Mouse (Mus musculus): ENCODE measurements around the gene Rasgef1b. TPM values are rescaled to one million over a fixed set of nuclear protein-coding genes. Genes with fewer than 3 reads are reported as not detected.

Rasgef1b gene
- polyA plus RNA-seq, 1 experiment from 2014 or later: 31.1 TPM

- Histone ChIP-seq H3K4me2 (ENCODE audit: low read depth, low read length) (no peak overlapping the region), H3K4me1 (ENCODE audit: control insufficient read depth, insufficient read depth, low read length) (peaks cover 33% of the 10 kb centered on the region), H3K9me3 (replicated peaks; ENCODE audit: control insufficient read depth, low read length) (no peaks in the 10 kb centered on the region), H3K27me3 (ENCODE audit: control insufficient read depth, insufficient read depth, low read length) (no peaks in the 10 kb centered on the region), H3K9ac (ENCODE audit: low read length) (no peak overlapping the region), H3K36me3 (ENCODE audit: control insufficient read depth, insufficient read depth) (peaks cover 44% of the 10 kb centered on the region; the same call in 1 of the 2 replicates), H3K4me3 (ENCODE audit: low read length) (no peak overlapping the region), H3K27ac (ENCODE audit: low read length) (peak overlapping the region; percentile 52)
- WGBS: 72% methylated on average over 11 of the region's 11 CpGs
- ATAC-seq (replicated peaks; ENCODE audit: extremely low read depth, insufficient read depth, low FRiP score): no peak
Observed at GRCm38 (mm10) chr5:99236888-99237752, 491.7 kb downstream of the Rasgef1b start.

- no peak for ATAC-seq (replicated peaks; ENCODE audit: extremely low read depth, insufficient read depth, low FRiP score)
- Histone ChIP-seq H3K27me3 (ENCODE audit: control insufficient read depth, insufficient read depth, low read length) (no peaks in the 10 kb centered on the region), H3K4me2 (ENCODE audit: low read depth, low read length) (no peak overlapping the region), H3K9ac (ENCODE audit: low read length) (no peak overlapping the region), H3K36me3 (ENCODE audit: control insufficient read depth, insufficient read depth) (peaks cover 48% of the 10 kb centered on the region; the same call in 1 of the 2 replicates), H3K4me3 (ENCODE audit: low read length) (no peak overlapping the region), H3K9me3 (replicated peaks; ENCODE audit: control insufficient read depth, low read length) (no peaks in the 10 kb centered on the region), H3K4me1 (ENCODE audit: control insufficient read depth, insufficient read depth, low read length) (peaks cover 31% of the 10 kb centered on the region), H3K27ac (ENCODE audit: low read length) (peak overlapping the region; percentile 52; the same call in 1 of the 2 replicates)
- WGBS: 75% methylated on average over 4 of the region's 4 CpGs
Observed at GRCm38 (mm10) chr5:99236431-99236830, 492.4 kb downstream of the Rasgef1b start.

- H3K36me3 ChIP-seq (ENCODE audit: control insufficient read depth, insufficient read depth): peaks cover 55% of the 10 kb centered on the region
- no peak for ATAC-seq (replicated peaks; ENCODE audit: extremely low read depth, insufficient read depth, low FRiP score)
- H3K27me3 ChIP-seq (ENCODE audit: control insufficient read depth, insufficient read depth, low read length): no peaks in the 10 kb centered on the region
- H3K4me3 ChIP-seq (ENCODE audit: low read length): no peak overlapping the region
- 0 out of 2 replicates have a peak overlapping the region, but pooled peaks have one; percentile 31 for H3K27ac ChIP-seq (ENCODE audit: low read length)
- no peaks in the 10 kb centered on the region for H3K9me3 ChIP-seq (replicated peaks; ENCODE audit: control insufficient read depth, low read length)
- no peak overlapping the region for H3K9ac ChIP-seq (ENCODE audit: low read length)
- peaks cover 19% of the 10 kb centered on the region for H3K4me1 ChIP-seq (ENCODE audit: control insufficient read depth, insufficient read depth, low read length)
- H3K4me2 ChIP-seq (ENCODE audit: low read depth, low read length): no peak overlapping the region
- WGBS: 81% methylated on average over 17 of the region's 17 CpGs
Observed at GRCm38 (mm10) chr5:99234275-99234674, 494.6 kb downstream of the Rasgef1b start.

- peaks cover 58% of the 10 kb centered on the region for H3K36me3 ChIP-seq (ENCODE audit: control insufficient read depth, insufficient read depth)
- WGBS: 46% methylated on average over 3 of the region's 3 CpGs
- ATAC-seq (replicated peaks; ENCODE audit: extremely low read depth, insufficient read depth, low FRiP score): 0 out of 2 replicates have a peak, but pooled peaks have one; percentile 60
Observed at GRCm38 (mm10) chr5:99233176-99233575, 495.7 kb downstream of the Rasgef1b start.

GRCm38 (mm10) chr5:99232410-99232809, 496.5 kb downstream of the Rasgef1b start:
- no peaks in the 10 kb centered on the region for H3K27me3 ChIP-seq (ENCODE audit: control insufficient read depth, insufficient read depth, low read length)
- no peaks in the 10 kb centered on the region for H3K9me3 ChIP-seq (replicated peaks; ENCODE audit: control insufficient read depth, low read length)
- 89% methylated on average over 8 of the region's 8 CpGs for WGBS
- H3K4me2 ChIP-seq (ENCODE audit: low read depth, low read length): no peak overlapping the region
- H3K9ac ChIP-seq (ENCODE audit: low read length): no peak overlapping the region
- peaks cover 64% of the 10 kb centered on the region for H3K36me3 ChIP-seq (ENCODE audit: control insufficient read depth, insufficient read depth)
- ATAC-seq (replicated peaks; ENCODE audit: extremely low read depth, insufficient read depth, low FRiP score): no peak
- H3K27ac ChIP-seq (ENCODE audit: low read length): peak overlapping the region; percentile 51
- H3K4me3 ChIP-seq (ENCODE audit: low read length): no peak overlapping the region
- H3K4me1 ChIP-seq (ENCODE audit: control insufficient read depth, insufficient read depth, low read length): peaks cover 19% of the 10 kb centered on the region

More at GRCm38 (mm10) chr5:99233176-99233575, 495.7 kb downstream of the Rasgef1b start:
- Histone ChIP-seq H3K9ac (ENCODE audit: low read length) (no peak overlapping the region), H3K4me3 (ENCODE audit: low read length) (no peak overlapping the region), H3K27me3 (ENCODE audit: control insufficient read depth, insufficient read depth, low read length) (no peaks in the 10 kb centered on the region), H3K4me2 (ENCODE audit: low read depth, low read length) (no peak overlapping the region), H3K27ac (ENCODE audit: low read length) (peak overlapping the region; percentile 51), H3K9me3 (replicated peaks; ENCODE audit: control insufficient read depth, low read length) (no peaks in the 10 kb centered on the region), H3K4me1 (ENCODE audit: control insufficient read depth, insufficient read depth, low read length) (peaks cover 19% of the 10 kb centered on the region)

GRCm38 (mm10) chr5:99230476-99230875, 498.4 kb downstream of the Rasgef1b start:
- no peaks in the 10 kb centered on the region for H3K9me3 ChIP-seq (replicated peaks; ENCODE audit: control insufficient read depth, low read length)
- peaks cover 66% of the 10 kb centered on the region for H3K36me3 ChIP-seq (ENCODE audit: control insufficient read depth, insufficient read depth)
- H3K4me2 ChIP-seq (ENCODE audit: low read depth, low read length): no peak overlapping the region
- H3K27ac ChIP-seq (ENCODE audit: low read length): no peak overlapping the region
- WGBS: 84% methylated on average over 7 of the region's 7 CpGs
- H3K4me1 ChIP-seq (ENCODE audit: control insufficient read depth, insufficient read depth, low read length): peaks cover 19% of the 10 kb centered on the region
- ATAC-seq (replicated peaks; ENCODE audit: extremely low read depth, insufficient read depth, low FRiP score): no peak
- H3K27me3 ChIP-seq (ENCODE audit: control insufficient read depth, insufficient read depth, low read length): no peaks in the 10 kb centered on the region
- H3K4me3 ChIP-seq (ENCODE audit: low read length): no peak overlapping the region
- H3K9ac ChIP-seq (ENCODE audit: low read length): no peak overlapping the region

- Histone ChIP-seq H3K27ac (ENCODE audit: low read length) (no peak overlapping the region), H3K36me3 (ENCODE audit: control insufficient read depth, insufficient read depth) (peaks cover 64% of the 10 kb centered on the region), H3K9me3 (replicated peaks; ENCODE audit: control insufficient read depth, low read length) (no peaks in the 10 kb centered on the region), H3K4me3 (ENCODE audit: low read length) (no peak overlapping the region), H3K4me1 (ENCODE audit: control insufficient read depth, insufficient read depth, low read length) (peaks cover 3% of the 10 kb centered on the region; the same call in 1 of the 2 replicates), H3K27me3 (ENCODE audit: control insufficient read depth, insufficient read depth, low read length) (no peaks in the 10 kb centered on the region), H3K9ac (ENCODE audit: low read length) (no peak overlapping the region), H3K4me2 (ENCODE audit: low read depth, low read length) (no peak overlapping the region)
- no peak for ATAC-seq (replicated peaks; ENCODE audit: extremely low read depth, insufficient read depth, low FRiP score)
- 90% methylated on average over 4 of the region's 4 CpGs for WGBS
Observed at GRCm38 (mm10) chr5:99227361-99227760, 501.5 kb downstream of the Rasgef1b start.

GRCm38 (mm10) chr5:99224571-99225011, 504.3 kb downstream of the Rasgef1b start:
- peaks cover 65% of the 10 kb centered on the region for H3K36me3 ChIP-seq (ENCODE audit: control insufficient read depth, insufficient read depth)
- H3K27ac ChIP-seq (ENCODE audit: low read length): peak overlapping the region; percentile 57
- peaks cover 5% of the 10 kb centered on the region; the same call in 1 of the 2 replicates for H3K9me3 ChIP-seq (replicated peaks; ENCODE audit: control insufficient read depth, low read length)
- no peak overlapping the region for H3K4me3 ChIP-seq (ENCODE audit: low read length)
- WGBS: 70% methylated on average over 5 of the region's 5 CpGs
- no peak for ATAC-seq (replicated peaks; ENCODE audit: extremely low read depth, insufficient read depth, low FRiP score)
- peaks cover 2% of the 10 kb centered on the region; the same call in 1 of the 2 replicates for H3K4me1 ChIP-seq (ENCODE audit: control insufficient read depth, insufficient read depth, low read length)
- H3K4me2 ChIP-seq (ENCODE audit: low read depth, low read length): no peak overlapping the region
- no peaks in the 10 kb centered on the region for H3K27me3 ChIP-seq (ENCODE audit: control insufficient read depth, insufficient read depth, low read length)
- H3K9ac ChIP-seq (ENCODE audit: low read length): no peak overlapping the region

All from heart, embryonic 16.5 days (tissue).